Mouse (Mus musculus) cerebellum, adult 9-10 months (tissue): Measurements from ENCODE around the gene Ankdd1a.

ENCODE experiments used
- DNase-seq: peaks from one replicate; pipeline ENCODE4 v3.0.0; 2022

The Ankdd1a gene

DNA sequence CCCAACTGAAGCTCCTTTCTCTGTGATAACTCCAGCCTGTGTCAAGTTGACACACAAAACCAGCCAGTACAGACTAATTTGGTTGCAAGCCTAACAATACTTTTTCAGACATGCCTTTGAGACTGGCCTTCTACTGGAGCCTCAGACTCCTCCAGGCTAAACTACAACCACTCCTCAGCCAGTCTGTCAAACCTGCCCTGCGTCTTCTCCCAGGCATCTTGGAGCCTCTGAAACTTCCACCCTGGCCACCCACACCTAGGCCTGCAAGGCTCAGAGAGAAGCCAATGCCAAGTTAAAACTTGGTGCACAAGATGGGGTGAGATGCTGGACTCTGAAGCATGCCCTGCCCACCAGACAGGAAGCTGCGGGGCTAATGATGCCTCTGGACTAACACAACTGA lies 27.6 kb downstream of the Ankdd1a start:
- no peak for DNase-seq

DNA sequence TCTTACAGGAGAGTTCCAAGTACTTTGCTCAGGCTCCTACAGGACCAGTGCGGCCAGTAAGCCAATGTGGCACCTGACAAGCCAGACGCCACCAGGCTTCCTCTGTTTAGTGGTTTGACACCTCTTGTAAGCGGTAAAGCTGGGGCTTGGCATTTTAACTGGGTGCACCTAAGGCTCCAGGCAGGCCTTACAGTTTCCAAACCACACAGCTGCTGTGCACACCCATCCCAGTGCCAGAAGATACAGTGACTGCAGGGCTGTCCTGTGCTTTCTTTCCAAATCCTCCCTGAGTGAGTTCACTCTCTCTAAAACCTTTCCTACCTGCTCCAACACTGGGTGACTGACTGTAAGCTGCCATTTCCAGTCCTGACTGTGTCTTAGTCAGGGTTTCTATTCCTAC lies 28.5 kb downstream of the Ankdd1a start:
- DNase-seq: no peak

DNA sequence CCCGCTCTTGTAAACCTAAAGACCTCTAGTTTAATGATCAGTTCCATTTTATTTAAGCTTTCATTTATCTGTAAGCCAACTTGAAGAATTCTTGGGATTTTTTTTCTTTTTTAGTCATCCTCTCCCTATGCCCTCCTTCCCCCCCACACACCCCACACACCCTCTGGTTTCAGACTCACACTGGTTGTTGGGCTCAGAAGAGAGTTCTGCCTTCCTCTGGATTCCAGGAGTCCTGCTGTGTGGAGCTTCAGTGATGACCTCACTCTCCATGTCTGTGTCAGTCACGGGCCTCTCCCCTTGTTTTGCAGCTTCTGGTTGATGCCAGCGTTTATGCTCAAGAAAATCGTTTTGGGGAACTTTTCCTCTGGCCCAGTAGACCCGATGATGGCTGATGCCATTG lies 39.9 kb downstream of the Ankdd1a start:
- DNase-seq: no peak

DNA sequence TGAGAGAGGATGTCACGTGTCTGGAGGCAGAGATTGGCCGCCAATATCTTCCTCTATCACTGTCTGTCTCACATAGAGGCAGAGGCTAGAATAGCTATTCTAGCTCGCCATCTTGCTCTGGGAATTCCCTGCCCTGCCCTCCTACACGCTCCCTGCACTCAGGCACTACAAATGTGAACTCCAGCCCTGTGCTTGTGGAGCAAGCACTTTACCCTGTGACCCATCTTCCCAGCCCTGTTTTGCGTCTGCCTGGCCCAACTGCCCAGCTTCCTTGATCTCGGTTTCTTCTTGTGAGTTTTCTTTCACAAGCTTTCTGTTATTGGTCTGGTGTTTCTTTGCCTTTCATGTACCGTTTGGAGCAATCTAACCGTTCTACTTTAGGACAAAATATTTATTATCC lies 40.8 kb downstream of the Ankdd1a start:
- DNase-seq: no peak

DNA sequence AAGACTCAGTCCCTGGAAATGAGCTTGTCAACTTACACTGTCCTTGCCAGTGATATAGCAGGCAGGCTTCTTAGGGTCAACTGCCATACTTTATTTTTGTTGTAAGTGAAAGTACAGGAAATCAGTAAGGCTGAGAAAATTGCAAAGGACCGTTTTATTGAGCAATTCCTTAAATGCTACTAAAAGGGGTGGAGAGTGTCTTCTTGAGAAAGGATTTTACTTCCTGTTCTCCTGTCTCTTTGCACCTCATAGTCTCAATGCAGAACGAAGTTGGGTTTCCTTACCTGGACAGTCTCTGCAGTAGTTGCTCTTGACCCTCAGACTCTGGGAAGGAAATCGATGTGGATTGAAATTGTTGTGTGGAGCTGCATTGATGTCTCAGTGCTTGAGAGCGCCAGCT lies 47.2 kb downstream of the Ankdd1a start:
- DNase-seq: no peak

DNA sequence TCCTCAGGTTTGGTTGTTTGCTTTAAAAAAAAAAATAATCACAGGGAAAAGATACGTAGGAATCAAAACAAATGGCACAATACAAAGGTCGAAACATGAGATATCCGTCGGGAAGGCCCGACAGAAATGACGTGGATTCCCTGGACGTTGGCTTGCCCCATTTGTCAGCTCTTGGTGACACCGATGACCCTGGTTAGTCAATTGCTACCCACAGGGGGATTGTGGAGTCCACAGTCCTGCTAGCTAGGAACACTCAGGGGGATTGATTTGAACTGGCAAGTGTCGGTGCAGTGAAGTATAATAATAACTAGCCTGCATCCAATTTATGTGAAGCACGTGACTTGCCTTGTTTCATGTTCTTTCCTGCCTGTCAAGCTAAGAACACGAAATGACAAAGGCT lies 52.3 kb downstream of the Ankdd1a start:
- no peak for DNase-seq

DNA sequence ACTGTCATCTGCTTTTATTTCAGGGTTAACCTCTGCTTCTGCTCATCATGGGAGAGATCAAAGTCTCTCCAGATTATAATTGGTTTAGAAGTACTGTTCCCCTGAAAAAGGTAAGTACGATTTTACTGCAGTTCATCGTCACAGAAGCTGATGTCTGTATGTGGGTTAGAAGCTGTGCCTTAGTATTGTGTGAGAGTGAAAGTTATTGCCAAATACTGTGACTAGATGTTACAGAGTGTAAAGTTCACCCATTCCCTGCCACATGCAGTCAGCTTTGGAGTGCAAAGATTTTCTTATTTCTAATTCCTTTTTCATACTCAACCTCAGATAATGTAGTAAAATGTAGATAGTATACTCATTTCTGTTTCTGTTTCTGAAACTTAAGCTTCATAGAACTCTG lies 54.8 kb downstream of the Ankdd1a start:
- no peak for DNase-seq

DNA sequence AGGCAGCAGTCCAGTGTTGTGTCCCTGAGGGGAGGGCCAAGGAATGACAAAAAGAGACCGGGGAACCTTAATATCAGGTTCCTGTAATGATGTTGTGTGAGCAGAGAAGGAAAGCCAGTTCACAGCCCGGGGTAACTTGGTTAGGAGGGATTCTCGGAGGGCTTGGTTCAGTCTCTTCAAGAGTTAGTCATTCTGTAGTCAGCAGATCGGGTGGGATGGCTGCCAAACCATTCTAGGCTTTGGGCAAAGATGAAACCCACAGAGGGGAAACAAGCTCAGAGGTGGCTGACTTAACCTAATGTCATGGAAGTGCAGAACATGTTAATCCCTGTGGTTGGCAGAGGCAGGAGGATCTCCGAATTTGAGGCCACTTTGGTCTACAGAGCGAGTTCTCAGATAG lies 55.8 kb downstream of the Ankdd1a start:
- DNase-seq: no peak

DNA sequence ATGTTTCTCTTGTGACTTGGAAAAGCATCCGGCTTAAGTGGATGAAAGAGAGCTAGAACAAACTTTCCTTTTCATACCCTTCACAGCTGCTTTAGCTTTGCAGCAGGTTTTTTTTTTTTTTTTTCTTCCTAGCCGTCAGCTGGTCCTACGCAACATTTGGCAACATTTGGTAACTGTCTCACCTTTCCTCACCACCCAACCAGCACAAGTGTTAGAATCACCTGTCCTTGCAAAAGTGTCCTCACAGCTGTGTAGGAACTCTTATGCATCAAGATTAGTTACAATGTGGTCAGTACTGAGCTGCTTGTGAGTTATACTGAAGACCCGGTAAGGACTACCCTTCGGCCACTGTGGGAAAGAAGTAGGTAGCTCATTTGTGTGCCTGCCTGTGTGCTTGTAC lies 57.4 kb downstream of the Ankdd1a start:
- no peak for DNase-seq

DNA sequence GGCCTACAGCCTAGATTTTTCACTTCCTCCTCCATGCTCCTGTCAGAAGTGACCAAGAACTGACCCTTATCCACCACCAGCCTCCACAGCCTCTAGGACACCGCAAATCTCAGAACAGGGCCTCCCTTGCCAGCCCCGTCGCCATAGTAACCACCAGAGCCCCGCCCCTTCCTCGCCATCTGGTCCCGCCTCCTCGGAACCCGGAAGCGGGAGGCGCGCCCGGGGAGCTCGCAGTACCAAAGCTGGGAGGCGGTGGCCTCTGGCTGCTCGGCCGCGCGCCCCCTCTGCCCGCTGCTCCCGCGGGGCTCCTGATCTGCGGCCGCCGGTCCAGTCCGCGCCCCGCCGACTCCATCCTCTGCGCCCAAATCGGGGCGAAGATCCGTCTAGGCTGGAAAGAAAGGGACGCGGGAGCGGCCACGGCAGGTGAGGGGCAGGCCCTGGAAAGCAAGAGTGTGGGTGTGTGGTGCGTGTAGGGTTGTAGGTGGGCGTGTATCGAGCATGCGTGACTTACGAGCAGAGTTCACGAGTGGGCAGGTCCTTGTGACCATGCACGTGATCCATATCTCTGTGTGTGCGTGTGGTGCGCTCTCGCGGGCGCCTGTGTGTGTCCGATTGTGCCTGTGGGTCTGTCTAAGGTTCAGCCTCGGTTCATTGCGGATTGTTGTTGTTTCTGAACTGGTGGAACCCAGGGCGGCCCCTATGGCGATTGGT lies 59.1 kb downstream of the Ankdd1a start, which contains the start of gene Spg21:
TSS of gene Spg21 (plus strand) at position 216 of the 711 bp plus-strand sequence.
- peak; percentile 95 for DNase-seq

DNA sequence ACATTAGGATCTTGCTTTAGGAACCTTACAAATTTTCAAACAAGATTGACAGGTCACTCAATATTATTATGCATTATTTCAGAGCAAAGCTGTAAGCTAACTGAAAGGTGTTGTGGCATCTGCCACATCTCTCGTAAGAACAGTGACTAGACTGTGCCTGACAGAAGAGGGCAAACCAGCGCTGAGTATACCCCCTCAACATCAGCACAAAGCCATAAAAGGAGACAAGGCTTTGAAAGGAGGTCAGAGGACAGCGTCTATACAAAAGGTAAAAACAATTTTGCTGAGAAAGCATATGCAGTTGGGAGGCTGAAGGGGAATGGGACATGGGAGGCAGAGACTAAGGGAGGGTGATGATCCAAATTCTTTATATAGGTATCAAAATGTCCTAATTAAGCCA lies 59.8 kb downstream of the Ankdd1a start:
- DNase-seq: no peak

DNA sequence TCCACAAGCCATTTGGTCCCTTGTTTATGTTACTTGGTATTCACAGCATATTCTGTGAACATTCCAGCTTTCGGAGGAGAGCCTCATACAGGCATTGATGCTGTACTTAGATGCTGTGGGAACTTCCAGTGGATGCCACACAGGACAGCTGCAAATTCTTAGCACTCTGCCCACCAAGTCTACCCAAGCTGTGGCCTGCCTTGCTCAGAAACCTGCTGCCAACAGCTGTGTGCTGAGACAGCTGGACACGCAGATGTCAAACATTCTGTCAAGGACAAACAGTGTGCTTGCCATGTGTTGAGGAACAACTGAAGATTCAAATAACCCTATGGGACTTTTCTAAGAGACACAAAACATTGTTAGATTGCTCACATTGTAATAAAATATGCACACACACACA lies 61.0 kb downstream of the Ankdd1a start:
- DNase-seq: no peak

DNA sequence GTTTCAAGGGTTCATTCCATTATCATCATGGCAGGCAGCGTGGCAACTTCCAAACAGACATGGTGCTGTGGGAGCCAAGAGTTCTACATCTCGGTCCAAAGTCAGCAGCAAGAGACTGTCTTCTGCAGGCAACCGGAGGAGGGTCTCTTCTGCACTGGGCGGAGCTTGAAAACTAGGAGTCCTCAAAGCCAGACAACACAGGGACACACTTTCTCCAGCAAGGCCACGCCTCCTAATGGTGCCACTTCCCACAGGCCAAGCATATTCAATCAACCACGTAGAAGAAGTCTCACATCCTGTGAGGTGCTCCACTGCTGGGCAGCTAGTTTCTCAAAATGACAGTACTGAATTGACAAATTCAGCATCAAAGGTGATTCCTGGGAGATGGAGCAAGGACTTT lies 72.0 kb downstream of the Ankdd1a start:
- DNase-seq: no peak

DNA sequence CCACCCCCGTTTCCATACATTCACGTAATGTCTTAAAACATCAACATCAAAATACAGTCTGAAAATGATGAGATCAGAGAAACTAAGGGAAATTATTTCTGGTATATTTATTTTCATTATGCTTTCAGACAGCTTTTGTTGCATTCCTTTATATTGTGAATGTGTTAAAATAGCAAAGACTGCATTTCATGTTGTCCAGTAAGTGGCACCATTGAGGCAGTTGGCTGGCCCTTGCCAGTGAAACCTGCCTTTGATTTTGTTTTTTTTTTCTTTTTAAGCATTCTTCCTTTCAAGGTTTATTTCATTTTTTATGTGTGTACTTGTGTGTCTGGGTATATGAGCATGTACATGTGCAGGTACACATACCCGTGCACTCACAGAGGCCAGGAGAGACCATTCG lies 75.3 kb downstream of the Ankdd1a start:
- DNase-seq: no peak
